Mouse (Mus musculus) limb, embryonic 11.5 days (tissue): ENCODE results near the gene Prl2b1. TPM values are rescaled to one million over a fixed set of nuclear protein-coding genes. Genes with fewer than 3 reads are reported as not detected.

ENCODE experiments used
- ATAC-seq: fragments of 200-750 bp; cut with Nextera tagmentation; 2 replicates; pipeline ENCODE4 v1.8.0; 2017; ENCODE audit warnings: low read depth; ENCODE audit not compliant: insufficient number of reproducible peaks, low FRiP score, low TSS enrichment
- DNase-seq: peaks from one replicate; pipeline ENCODE4 v3.0.0-alpha.2; 2015; ENCODE audit warnings: low spot score
- H3K27ac ChIP-seq: fragments of 300-500 bp; sonication (generic); replicated peaks from 2 replicates; pipeline ENCODE4 v1.5.1; 2014; ENCODE audit warnings: low read depth, mild to moderate bottlenecking, low read length
- H3K27me3 ChIP-seq: fragments of 300-500 bp; sonication (generic); 2 replicates; pipeline ENCODE4 v1.6.1; 2014; ENCODE audit warnings: mild to moderate bottlenecking, low read length, mixed read lengths; ENCODE audit not compliant: control insufficient read depth, insufficient read depth
- H3K36me3 ChIP-seq: fragments of 300-500 bp; sonication (generic); 2 replicates; pipeline ENCODE4 v1.6.1; 2014; ENCODE audit warnings: mild to moderate bottlenecking, low read length, moderate library complexity, mixed read lengths; ENCODE audit not compliant: control insufficient read depth, insufficient read depth
- H3K4me1 ChIP-seq: fragments of 300-500 bp; sonication (generic); 2 replicates; pipeline ENCODE4 v1.6.1; 2014; ENCODE audit warnings: low read length, mixed read lengths; ENCODE audit not compliant: control insufficient read depth, insufficient read depth
- H3K4me2 ChIP-seq: fragments of 300-500 bp; sonication (generic); 2 replicates; pipeline ENCODE4 v1.6.1; 2014; ENCODE audit warnings: low read depth, mild to moderate bottlenecking, moderate library complexity; ENCODE audit not compliant: severe bottlenecking
- H3K4me3 ChIP-seq: fragments of 300-500 bp; sonication (generic); 2 replicates; pipeline ENCODE4 v1.5.1; 2014; ENCODE audit warnings: low read depth, low read length
- H3K9ac ChIP-seq: fragments of 300-500 bp; sonication (generic); 2 replicates; pipeline ENCODE4 v1.6.1; 2014; ENCODE audit warnings: mild to moderate bottlenecking, low read length
- H3K9me3 ChIP-seq: fragments of 300-500 bp; sonication (generic); 2 replicates; pipeline ENCODE4 v1.6.1; 2016; ENCODE audit warnings: low read length; ENCODE audit not compliant: control insufficient read depth
- WGBS: fragments of 180-500 bp; shearing (Covaris S2); extraction: QIAGEN DNeasy Blood & Tissue Kit; methylation state at CpG from one replicate; pipeline ENCODE4 v1.1.7; 2014; 5-methylcytosine and 5-hydroxymethylcytosine counted together
- polyA plus RNA-seq: library from polyadenylated mRNA; unstranded; fragments of >200 nt; fragmentation: Nextera tagmentation; extraction: Ambion mirVana; gene quantifications from 2 replicates; pipeline ENCODE4 v1.2.1, GENCODE M21; 2014

Prl2b1 gene
- polyA plus RNA-seq, result not detected in 2 replicates

DNA sequence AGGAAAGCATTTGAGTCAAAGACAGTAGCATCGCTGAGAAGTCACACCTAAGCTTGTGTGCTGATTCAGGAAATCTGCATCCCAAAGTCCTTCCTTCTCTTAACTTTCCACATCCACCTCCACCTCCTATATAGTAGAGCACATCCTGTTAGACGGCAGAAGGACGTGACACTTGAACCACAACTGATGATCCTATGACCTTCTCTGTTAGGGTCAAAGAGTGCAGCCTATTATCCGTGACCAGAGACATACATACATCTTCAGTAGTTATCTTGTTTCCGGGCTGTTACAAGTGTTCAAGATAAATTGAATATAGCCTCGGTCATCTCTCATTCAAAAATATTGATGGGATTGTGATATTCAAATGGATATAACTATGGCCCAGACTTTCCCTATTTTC, at the start of gene Prl2b1:
Prl2b1 (minus strand) TSS at position 101 of the 400 bp plus-strand sequence.
- ATAC-seq, result no peak

DNA sequence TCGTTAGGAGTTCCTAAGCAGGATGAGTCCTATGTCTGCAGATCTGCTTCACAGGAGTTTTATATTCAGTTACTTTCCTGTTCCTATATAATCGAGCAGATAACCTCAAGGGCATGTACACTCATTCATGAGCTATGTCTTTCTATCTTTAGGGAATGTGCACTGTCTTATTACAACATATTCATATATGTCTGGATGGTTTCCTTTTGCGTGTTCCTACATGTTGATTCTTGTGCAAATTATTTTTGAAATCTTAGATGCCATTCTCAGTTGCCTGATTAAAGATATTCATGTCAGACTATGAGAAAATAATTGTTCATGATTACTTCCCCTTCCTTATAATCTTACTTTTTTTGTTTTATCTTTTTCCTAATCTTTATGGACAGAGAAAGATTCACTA, 47.9 kb upstream of the Prl2b1 start, which contains the start of gene Prl8a6:
Prl8a6 (minus strand) TSS at position 101 of the 400 bp plus-strand sequence.
- Histone ChIP-seq H3K27ac (no peak within 1 kb of the TSS), H3K36me3 (no peaks in the 10 kb centered on the region), H3K4me2 (no peak within 1 kb of the TSS), H3K4me3 (no peak within 1 kb of the TSS), H3K4me1 (no peaks in the 10 kb centered on the region), H3K9me3 (no peaks in the 10 kb centered on the region), H3K27me3 (no peaks in the 10 kb centered on the region), H3K9ac (no peak within 1 kb of the TSS)
- DNase-seq (no peak), ATAC-seq (no peak)
- WGBS, result 80% methylated on average over 3 of the region's 3 CpGs

More for the DNA sequence above, at the start of gene Prl2b1:
- Histone ChIP-seq H3K4me3 (no peak within 1 kb of the TSS), H3K4me2 (no peak within 1 kb of the TSS), H3K27ac (no peak within 1 kb of the TSS), H3K27me3 (no peaks in the 10 kb centered on the region), H3K4me1 (no peaks in the 10 kb centered on the region), H3K9me3 (no peaks in the 10 kb centered on the region), H3K36me3 (no peaks in the 10 kb centered on the region), H3K9ac (no peak within 1 kb of the TSS)
- no peak for DNase-seq
- WGBS, result 82% methylated on average over 6 of the region's 6 CpGs

DNA sequence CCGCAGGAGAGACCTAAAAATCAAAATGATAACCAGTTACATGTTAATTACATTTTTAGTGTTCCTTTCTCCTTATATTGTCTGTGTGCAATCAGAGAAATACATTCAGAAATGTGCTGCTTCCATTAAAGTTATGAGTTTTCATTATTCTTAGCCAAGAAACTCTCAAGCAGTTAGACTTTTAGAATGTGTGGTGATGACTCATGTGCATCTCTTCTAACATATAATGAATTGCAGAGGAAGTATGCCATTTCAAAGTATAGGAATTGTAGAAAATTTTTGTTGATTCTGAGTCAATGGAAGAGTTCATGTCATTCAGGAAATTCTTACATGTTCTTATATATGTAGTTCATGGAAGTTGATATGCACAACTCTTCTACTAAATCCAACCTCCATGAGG, 42.5 kb upstream of the Prl2b1 start:
- no peak overlapping the region for H3K4me2 ChIP-seq
- 91% methylated on average over 1 of the region's 1 CpGs for WGBS
- H3K27ac ChIP-seq, result no peak overlapping the region
- no peak overlapping the region for H3K9ac ChIP-seq
- no peak for DNase-seq
- ATAC-seq, result no peak
- H3K27me3 ChIP-seq, result no peaks in the 10 kb centered on the region
- H3K36me3 ChIP-seq, result no peaks in the 10 kb centered on the region
- no peaks in the 10 kb centered on the region for H3K9me3 ChIP-seq
- no peak overlapping the region for H3K4me3 ChIP-seq
- no peaks in the 10 kb centered on the region for H3K4me1 ChIP-seq

DNA sequence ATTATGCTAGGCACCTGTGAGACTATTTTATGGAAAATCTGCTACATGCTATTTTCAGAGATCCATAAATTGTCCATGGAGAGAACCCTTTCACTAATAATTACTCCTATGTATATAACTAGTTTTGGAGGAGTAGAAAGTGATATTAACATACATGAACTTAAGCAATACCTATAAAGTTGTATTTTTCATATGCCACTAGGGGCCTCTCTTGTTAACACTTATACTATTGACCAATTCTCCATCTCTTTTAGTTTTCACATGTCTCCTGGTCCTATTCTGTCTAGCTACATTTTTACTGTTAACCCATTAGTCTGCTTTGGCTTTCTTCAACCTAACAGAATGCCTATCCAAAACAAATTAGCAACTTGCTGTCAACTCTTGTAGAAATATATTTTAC, 23.0 kb upstream of the Prl2b1 start:
- no peak overlapping the region for H3K4me3 ChIP-seq
- no peak for DNase-seq
- H3K9me3 ChIP-seq, result no peaks in the 10 kb centered on the region
- H3K9ac ChIP-seq, result no peak overlapping the region
- no peaks in the 10 kb centered on the region for H3K27me3 ChIP-seq
- ATAC-seq, result no peak
- H3K4me1 ChIP-seq, result no peaks in the 10 kb centered on the region
- H3K27ac ChIP-seq, result no peak overlapping the region
- no peak overlapping the region for H3K4me2 ChIP-seq
- H3K36me3 ChIP-seq, result no peaks in the 10 kb centered on the region

DNA sequence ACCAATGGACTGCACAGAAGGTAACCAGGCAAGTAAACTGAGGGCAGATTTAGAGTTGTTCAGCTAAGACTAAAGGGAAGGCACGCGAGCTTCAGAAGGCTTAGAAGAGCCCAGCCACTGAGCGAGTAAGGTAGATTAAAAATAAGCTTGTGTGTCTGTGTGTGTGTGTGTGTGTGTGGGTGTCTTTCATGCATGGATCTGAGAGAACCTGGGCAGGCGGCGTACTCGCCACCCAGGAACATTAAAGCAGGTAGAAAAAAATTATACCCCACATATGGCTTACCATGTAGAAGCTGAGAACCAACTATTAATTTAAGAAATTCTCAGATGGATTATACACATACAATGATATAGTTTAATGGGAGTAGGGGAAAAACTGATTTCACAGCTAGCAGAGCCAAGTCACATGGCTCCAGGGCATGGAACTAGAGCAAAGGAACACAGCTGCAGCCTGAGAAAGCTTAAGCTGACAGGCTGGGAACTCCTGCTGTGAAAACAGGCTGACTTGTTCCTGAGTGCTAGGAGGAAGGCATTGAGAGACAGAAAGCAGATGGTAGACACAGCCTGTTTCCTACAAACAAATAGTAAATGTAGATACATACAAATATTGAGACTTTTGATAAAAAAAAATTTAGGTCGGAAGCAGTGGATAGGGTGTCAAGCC, 8.5 kb upstream of the Prl2b1 start:
- DNase-seq, result peak; percentile 33
- ATAC-seq, result no peak
- H3K4me2 ChIP-seq, result no peak overlapping the region
- no peaks in the 10 kb centered on the region for H3K9me3 ChIP-seq
- no peaks in the 10 kb centered on the region for H3K27me3 ChIP-seq
- no peaks in the 10 kb centered on the region for H3K36me3 ChIP-seq
- no peaks in the 10 kb centered on the region for H3K4me1 ChIP-seq
- no peak overlapping the region for H3K27ac ChIP-seq
- no peak overlapping the region for H3K4me3 ChIP-seq
- 86% methylated on average over 7 of the region's 7 CpGs for WGBS
- H3K9ac ChIP-seq, result no peak overlapping the region

DNA sequence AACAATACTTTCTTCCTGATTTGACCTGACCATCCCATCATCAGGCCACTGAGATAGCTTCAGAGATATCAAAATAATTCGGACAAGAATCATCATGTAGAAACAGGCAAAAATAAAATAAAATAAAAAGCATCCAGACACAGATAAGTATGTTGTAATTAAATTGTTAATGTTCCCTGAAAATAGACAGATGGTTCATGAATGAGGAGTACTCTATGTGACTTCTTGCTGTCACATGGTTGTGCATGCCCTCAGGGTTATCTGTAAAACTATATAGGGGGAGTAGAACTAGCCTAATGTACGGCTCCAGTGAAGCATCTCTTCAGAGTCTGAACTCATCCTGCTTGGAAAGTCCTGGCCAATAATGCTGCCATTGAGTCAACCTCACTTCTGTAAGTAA, 45.3 kb downstream of the Prl2b1 start, which contains the start of gene Prl8a2:
Prl8a2 (plus strand) TSS at position 301 of the 400 bp plus-strand sequence.
- no peaks in the 10 kb centered on the region for H3K4me1 ChIP-seq
- WGBS, result 76% methylated on average over 2 of the region's 2 CpGs
- H3K9me3 ChIP-seq, result no peaks in the 10 kb centered on the region
- no peaks in the 10 kb centered on the region for H3K36me3 ChIP-seq
- H3K27me3 ChIP-seq, result no peaks in the 10 kb centered on the region
- H3K9ac ChIP-seq, result no peak within 1 kb of the TSS
- no peak for DNase-seq
- H3K4me2 ChIP-seq, result no peak within 1 kb of the TSS
- no peak within 1 kb of the TSS for H3K27ac ChIP-seq
- no peak within 1 kb of the TSS for H3K4me3 ChIP-seq
- no peak for ATAC-seq

DNA sequence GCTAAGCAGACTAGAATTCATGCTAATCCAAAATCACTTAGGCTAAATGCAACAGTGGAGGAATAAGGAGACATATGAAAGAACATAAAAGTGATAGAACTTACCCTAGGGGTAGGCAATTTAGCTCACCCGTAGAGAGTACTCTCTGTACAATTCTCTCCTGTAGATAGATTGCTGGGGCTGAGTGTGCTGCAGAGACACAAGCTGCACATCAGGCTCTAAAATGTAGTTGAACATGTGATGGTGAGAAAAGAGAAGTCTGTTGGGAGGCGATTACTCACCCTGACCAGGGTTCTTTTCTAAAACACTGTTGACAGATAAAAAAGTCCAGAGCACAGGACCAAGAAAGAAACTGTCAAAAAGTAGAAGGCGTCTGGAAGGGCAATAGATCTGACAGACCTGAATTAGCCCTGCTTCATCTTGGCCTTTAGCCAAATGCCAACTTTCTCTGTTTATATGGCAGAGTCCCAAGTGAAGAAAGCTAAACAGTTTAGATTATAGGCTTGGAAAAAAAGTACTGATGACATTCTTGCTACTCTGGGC, 47.8 kb downstream of the Prl2b1 start:
- H3K27ac ChIP-seq, result no peak overlapping the region
- no peak overlapping the region for H3K4me2 ChIP-seq
- no peaks in the 10 kb centered on the region for H3K9me3 ChIP-seq
- no peak for DNase-seq
- H3K27me3 ChIP-seq, result no peaks in the 10 kb centered on the region
- no peak for ATAC-seq
- WGBS, result 66% methylated on average over 3 of the region's 3 CpGs
- no peaks in the 10 kb centered on the region for H3K4me1 ChIP-seq
- H3K4me3 ChIP-seq, result no peak overlapping the region
- H3K36me3 ChIP-seq, result no peaks in the 10 kb centered on the region
- no peak overlapping the region for H3K9ac ChIP-seq

DNA sequence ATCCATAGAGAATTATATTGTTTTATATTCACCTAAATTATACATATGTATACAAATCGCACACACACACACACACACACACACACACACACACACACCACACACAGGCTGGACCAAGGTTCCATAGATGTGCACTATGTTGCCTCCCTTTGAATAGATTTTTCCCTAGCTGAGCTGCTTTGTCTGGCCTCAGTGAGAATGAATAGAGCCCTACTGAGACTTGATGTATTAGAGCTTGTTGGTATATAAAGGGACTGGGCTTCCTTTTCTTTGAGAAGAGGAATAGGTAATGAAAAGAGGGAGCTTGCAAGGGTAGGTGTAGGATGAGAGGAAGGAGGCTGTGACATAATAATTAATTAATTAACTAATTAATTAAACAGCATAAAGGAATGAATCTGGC, 55.7 kb downstream of the Prl2b1 start:
- Histone ChIP-seq H3K4me2 (no peak overlapping the region), H3K9me3 (no peaks in the 10 kb centered on the region), H3K4me1 (no peaks in the 10 kb centered on the region), H3K9ac (no peak overlapping the region), H3K27me3 (no peaks in the 10 kb centered on the region), H3K36me3 (no peaks in the 10 kb centered on the region), H3K4me3 (no peak overlapping the region), H3K27ac (no peak overlapping the region)
- 96% methylated on average over 1 of the region's 1 CpGs for WGBS
- ATAC-seq (no peak), DNase-seq (no peak)
